Mouse (Mus musculus) cortical plate, adult 2 months (tissue): ENCODE data around the gene Slc4a8.

ENCODE experiments used
- CTCF ChIP-seq: fragments of 200-500 bp; IDR thresholded peaks from 2 replicates; pipeline ENCODE4 v1.5.1; 2011; ENCODE audit warnings: mild to moderate bottlenecking, control low read depth, low read length; ENCODE audit not compliant: insufficient read depth; ENCODE audit errors: extremely low read depth
- POLR2A ChIP-seq: fragments of 200-500 bp; IDR thresholded peaks from 2 replicates; pipeline ENCODE4 v1.6.1; 2011; ENCODE audit warnings: mild to moderate bottlenecking, low read length, control low read depth; ENCODE audit not compliant: insufficient read depth; ENCODE audit errors: extremely low read depth

DNA sequence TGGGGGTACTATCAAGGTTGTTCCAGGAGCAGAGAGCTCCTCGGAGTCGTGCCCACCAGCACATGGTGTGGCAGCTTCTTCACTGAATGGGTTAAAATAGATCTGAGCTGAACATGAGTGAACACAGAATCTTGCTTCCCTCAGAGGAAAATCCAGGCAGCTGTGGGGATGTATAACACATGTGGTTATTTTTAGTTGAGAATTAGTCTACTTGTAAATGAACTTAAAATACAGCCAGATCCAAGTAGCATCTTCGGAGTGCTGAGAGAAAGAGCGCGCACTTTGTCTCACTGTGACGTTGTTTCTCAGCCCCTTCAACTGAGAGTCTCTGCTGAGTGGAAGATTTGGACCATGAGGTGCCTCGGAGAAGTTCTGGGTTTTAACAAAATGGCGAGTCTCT is 53.8 kb downstream of the Slc4a8 start:
- TF ChIP-seq CTCF (no peak), POLR2A (no peak)
